Mouse (Mus musculus) bone marrow macrophage, adult 2 months (primary cell): ENCODE results near the gene Chd1l.

ENCODE experiments used
- CTCF ChIP-seq: IDR thresholded peaks from 2 replicates; pipeline ENCODE4 v1.5.1; 2012; ENCODE audit warnings: low read depth, mild to moderate bottlenecking, low read length, moderate library complexity
- POLR2A ChIP-seq: IDR thresholded peaks from 2 replicates; pipeline ENCODE4 v1.6.1; 2012; ENCODE audit warnings: mild to moderate bottlenecking, low read depth, low read length, borderline replicate concordance

- no peak for TF ChIP-seq POLR2A
- no peak for TF ChIP-seq CTCF
Measured at GRCm38 (mm10) chr3:97596796-97597195, 13.2 kb downstream of the Chd1l start.
